Mouse (Mus musculus): ENCODE measurements at regions not wholly inside any gene's neighbourhood (a gene's known extent, or its start where the extent isn't known, plus 50 kb on each side); places are given as distances from the start of the nearest gene placed in this dataset.

GRCm38 (mm10) chr7:125034196-125034595, 410.3 kb upstream of the Kdm8 start:
- no peak for DNase-seq

GRCm38 (mm10) chr7:125036098-125036991, 408.1 kb upstream of the Kdm8 start:
- no peak for DNase-seq

- peak in 1 of 2 experiments; percentile 11 for DNase-seq
These were observed 405.6 kb upstream of the Kdm8 start for GRCm38 (mm10) chr7:125038840-125039239.

GRCm38 (mm10) chr7:125055951-125056625, 388.4 kb upstream of the Kdm8 start:
- no peak for DNase-seq

GRCm38 (mm10) chr7:125102464-125102863, 342.0 kb upstream of the Kdm8 start:
- DNase-seq = no peak

- no peak for DNase-seq
These were observed 340.5 kb upstream of the Kdm8 start for GRCm38 (mm10) chr7:125104011-125104410.

GRCm38 (mm10) chr7:125112820-125113273, 331.6 kb upstream of the Kdm8 start:
- no peak for DNase-seq

- no peak for DNase-seq
These were observed 329.0 kb upstream of the Kdm8 start for GRCm38 (mm10) chr7:125115322-125115996.

GRCm38 (mm10) chr7:125117173-125117572, 327.3 kb upstream of the Kdm8 start:
- DNase-seq = no peak

GRCm38 (mm10) chr7:125129187-125129586, 315.3 kb upstream of the Kdm8 start:
- DNase-seq = no peak

GRCm38 (mm10) chr7:125131968-125132367, 312.5 kb upstream of the Kdm8 start:
- DNase-seq = no peak

- no peak for DNase-seq
These were observed 305.9 kb upstream of the Kdm8 start for GRCm38 (mm10) chr7:125138607-125139006.

GRCm38 (mm10) chr7:125139196-125139595, 305.3 kb upstream of the Kdm8 start:
- DNase-seq = no peak

- DNase-seq = no peak
These were observed 303.6 kb upstream of the Kdm8 start for GRCm38 (mm10) chr7:125140854-125141253.

GRCm38 (mm10) chr7:125141864-125142263, 302.6 kb upstream of the Kdm8 start:
- DNase-seq = no peak

GRCm38 (mm10) chr7:125146025-125146424, 298.5 kb upstream of the Kdm8 start:
- no peak for DNase-seq

- DNase-seq = no peak
These were observed 295.3 kb upstream of the Kdm8 start for GRCm38 (mm10) chr7:125149151-125149550.

- peak in 1 of 2 experiments; percentile 10 for DNase-seq
These were observed 294.7 kb upstream of the Kdm8 start for GRCm38 (mm10) chr7:125149740-125150139.

GRCm38 (mm10) chr7:125152281-125152680, 292.2 kb upstream of the Kdm8 start:
- DNase-seq = no peak

- DNase-seq = no peak
These were observed 289.2 kb upstream of the Kdm8 start for GRCm38 (mm10) chr7:125155291-125155690.

GRCm38 (mm10) chr7:125166881-125167351, 277.6 kb upstream of the Kdm8 start:
- DNase-seq = no peak

- DNase-seq = no peak
These were observed 276.8 kb upstream of the Kdm8 start for GRCm38 (mm10) chr7:125167666-125168065.

- DNase-seq = peak in 1 of 2 experiments; percentile 2
These were observed 262.9 kb upstream of the Kdm8 start for GRCm38 (mm10) chr7:125181548-125181947.

All from kidney, postnatal 25 days (tissue).